Mouse (Mus musculus) CD4-positive, CD25-positive, alpha-beta regulatory T cell, adult 9 weeks (primary cell): Measurements from ENCODE around the gene Olfr1325. TPM values are rescaled to one million over a fixed set of nuclear protein-coding genes. Genes with fewer than 3 reads are reported as not detected.

ENCODE experiments used
- polyA plus RNA-seq: library from polyadenylated mRNA; unstranded; fragments of 100-300 nt; shearing (Covaris generic); gene quantifications from one replicate; pipeline ENCODE4 v1.2.1, GENCODE M21; 2017

Gene Olfr1325
- not detected for polyA plus RNA-seq

GRCm38 (mm10) chrX:74592379-74592778 lies at the start of gene Olfr1325:
Gene Olfr1325 (plus strand): TSS chrX:74592679.

DNA sequence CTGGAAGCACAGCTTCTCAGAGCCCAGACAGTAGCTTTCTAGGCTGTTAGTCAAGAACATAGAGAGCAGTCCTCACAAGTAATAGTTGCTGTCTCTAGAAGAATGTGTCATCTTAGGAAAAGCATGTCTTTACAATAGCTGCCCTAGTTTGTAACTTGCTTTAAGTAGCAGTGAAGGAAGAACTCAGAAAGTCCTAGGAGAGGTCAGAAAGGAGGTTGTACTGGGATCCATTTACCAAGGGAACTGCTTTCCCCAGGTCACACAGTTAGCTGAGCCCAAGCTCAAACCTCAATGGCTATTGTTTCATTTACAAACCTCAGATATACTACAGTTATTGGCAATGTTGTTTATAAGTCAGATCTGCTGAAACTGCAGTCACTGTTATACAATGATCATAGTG lies 17.7 kb upstream of the Olfr1325 start, which contains the start of gene Olfr1326-ps1:
Olfr1326-ps1 (minus strand) TSS at position 101 of the 400 bp plus-strand sequence.

GRCm38 (mm10) chrX:74645466-74646323 lies 53.2 kb downstream of the Olfr1325 start, which contains the start of gene Gm5640:
Gene Gm5640 (minus strand): TSS chrX:74645635.

Other genes starting within 250 kb of the Olfr1325 start
- 71.9 TPM for gene Lage3, start 239.1 kb upstream of the Olfr1325 start, polyA plus RNA-seq
- 75.1 TPM for gene Ubl4a, start 219.5 kb upstream of the Olfr1325 start, polyA plus RNA-seq
- 45.3 TPM for gene Slc10a3, start 219.3 kb upstream of the Olfr1325 start, polyA plus RNA-seq
- 44.4 TPM for gene Fam3a, start 199.4 kb upstream of the Olfr1325 start, polyA plus RNA-seq
- 57.9 TPM for gene Ikbkg, start 199.4 kb upstream of the Olfr1325 start, polyA plus RNA-seq
- 64.6 TPM for gene G6pdx, start 163.5 kb upstream of the Olfr1325 start, polyA plus RNA-seq
- not detected for gene Gm6880, start 111.3 kb upstream of the Olfr1325 start, polyA plus RNA-seq
- gene Olfr1326-ps1, start 17.8 kb upstream of the Olfr1325 start, polyA plus RNA-seq, result not detected
- not detected for gene Gm5640, start 53.0 kb downstream of the Olfr1325 start, polyA plus RNA-seq
- gene Gm6890, start 148.2 kb downstream of the Olfr1325 start, polyA plus RNA-seq, result not detected
- not detected for gene Gm5936, start 244.5 kb downstream of the Olfr1325 start, polyA plus RNA-seq